Mouse (Mus musculus): Measurements from ENCODE around the gene Sh3rf1. TPM values are rescaled to one million over a fixed set of nuclear protein-coding genes. Genes with fewer than 3 reads are reported as not detected.
A peak's percentile ranks its signal among the peaks of the same experiment; 100 is the strongest.

Gene Sh3rf1
- polyA plus RNA-seq, 1 experiment from 2014 or later: 8.4 TPM

- H3K36me3 ChIP-seq: no peaks in the 10 kb centered on the region
- H3K27me3 ChIP-seq (ENCODE audit: insufficient read depth, poor library complexity, severe bottlenecking): no peaks in the 10 kb centered on the region
- 0 out of 2 replicates have a peak overlapping the region, but pooled peaks have one; percentile 29 for H3K27ac ChIP-seq
- WGBS: 67% methylated on average over 20 of the region's 20 CpGs
- no peaks in the 10 kb centered on the region for H3K9me3 ChIP-seq
- H3K4me1 ChIP-seq: peaks cover 14% of the 10 kb centered on the region
- no peak for DNase-seq (ENCODE audit: low spot score)
- no peak overlapping the region for H3K4me3 ChIP-seq
Observed at GRCm38 (mm10) chr8:61309530-61310402, 86.1 kb downstream of the Sh3rf1 start.

- Histone ChIP-seq H3K9me3 (no peaks in the 10 kb centered on the region), H3K4me1 (peaks cover 14% of the 10 kb centered on the region), H3K27ac (no peak overlapping the region), H3K36me3 (no peaks in the 10 kb centered on the region), H3K27me3 (ENCODE audit: insufficient read depth, poor library complexity, severe bottlenecking) (no peaks in the 10 kb centered on the region), H3K4me3 (no peak overlapping the region)
- WGBS: 62% methylated on average over 9 of the region's 9 CpGs
- DNase-seq (ENCODE audit: low spot score): no peak
Observed at GRCm38 (mm10) chr8:61310403-61310871, 86.8 kb downstream of the Sh3rf1 start.

- DNase-seq (ENCODE audit: low spot score): no peak
- WGBS: 78% methylated on average over 7 of the region's 7 CpGs
- Histone ChIP-seq H3K36me3 (no peaks in the 10 kb centered on the region), H3K27me3 (ENCODE audit: insufficient read depth, poor library complexity, severe bottlenecking) (no peaks in the 10 kb centered on the region), H3K27ac (no peak overlapping the region), H3K4me1 (peaks cover 14% of the 10 kb centered on the region), H3K9me3 (no peaks in the 10 kb centered on the region), H3K4me3 (no peak overlapping the region)
Observed at GRCm38 (mm10) chr8:61313016-61313415, 89.3 kb downstream of the Sh3rf1 start.

- 73% methylated on average over 10 of the region's 10 CpGs for WGBS
- Histone ChIP-seq H3K27me3 (ENCODE audit: insufficient read depth, poor library complexity, severe bottlenecking) (no peaks in the 10 kb centered on the region), H3K9me3 (no peaks in the 10 kb centered on the region), H3K4me3 (no peak overlapping the region), H3K36me3 (no peaks in the 10 kb centered on the region), H3K27ac (no peak overlapping the region), H3K4me1 (peaks cover 3% of the 10 kb centered on the region; the same call in 1 of the 2 replicates)
- no peak for DNase-seq (ENCODE audit: low spot score)
Observed at GRCm38 (mm10) chr8:61316012-61316767, 92.5 kb downstream of the Sh3rf1 start.

GRCm38 (mm10) chr8:61316813-61317534 lies 93.3 kb downstream of the Sh3rf1 start:
- Histone ChIP-seq H3K9me3 (no peaks in the 10 kb centered on the region), H3K4me1 (no peaks in the 10 kb centered on the region), H3K27me3 (ENCODE audit: insufficient read depth, poor library complexity, severe bottlenecking) (no peaks in the 10 kb centered on the region), H3K4me3 (no peak overlapping the region), H3K36me3 (no peaks in the 10 kb centered on the region), H3K27ac (no peak overlapping the region)
- WGBS: 82% methylated on average over 10 of the region's 10 CpGs
- no peak for DNase-seq (ENCODE audit: low spot score)

GRCm38 (mm10) chr8:61317535-61318136 lies 94.0 kb downstream of the Sh3rf1 start:
- Histone ChIP-seq H3K9me3 (no peaks in the 10 kb centered on the region), H3K4me1 (peaks cover 5% of the 10 kb centered on the region), H3K27ac (no peak overlapping the region), H3K27me3 (ENCODE audit: insufficient read depth, poor library complexity, severe bottlenecking) (no peaks in the 10 kb centered on the region), H3K4me3 (no peak overlapping the region), H3K36me3 (no peaks in the 10 kb centered on the region)
- 63% methylated on average over 6 of the region's 6 CpGs for WGBS
- no peak for DNase-seq (ENCODE audit: low spot score)

GRCm38 (mm10) chr8:61321216-61321615 lies 97.5 kb downstream of the Sh3rf1 start:
- peaks cover 9% of the 10 kb centered on the region for H3K4me1 ChIP-seq
- no peaks in the 10 kb centered on the region for H3K27me3 ChIP-seq (ENCODE audit: insufficient read depth, poor library complexity, severe bottlenecking)
- no peak overlapping the region for H3K4me3 ChIP-seq
- no peak overlapping the region for H3K27ac ChIP-seq
- DNase-seq (ENCODE audit: low spot score): no peak
- no peaks in the 10 kb centered on the region for H3K9me3 ChIP-seq
- WGBS: 79% methylated on average over 3 of the region's 3 CpGs
- no peaks in the 10 kb centered on the region for H3K36me3 ChIP-seq

GRCm38 (mm10) chr8:61321780-61322179 lies 98.1 kb downstream of the Sh3rf1 start:
- Histone ChIP-seq H3K4me3 (no peak overlapping the region), H3K27ac (no peak overlapping the region), H3K36me3 (no peaks in the 10 kb centered on the region), H3K4me1 (peaks cover 9% of the 10 kb centered on the region), H3K9me3 (no peaks in the 10 kb centered on the region), H3K27me3 (ENCODE audit: insufficient read depth, poor library complexity, severe bottlenecking) (no peaks in the 10 kb centered on the region)
- DNase-seq (ENCODE audit: low spot score): no peak
- WGBS: 82% methylated on average over 5 of the region's 5 CpGs

- WGBS: 66% methylated on average over 8 of the region's 8 CpGs
- no peak for DNase-seq (ENCODE audit: low spot score)
Observed at GRCm38 (mm10) chr8:61322462-61322861, 98.8 kb downstream of the Sh3rf1 start.

GRCm38 (mm10) chr8:61324363-61324914 lies 100.8 kb downstream of the Sh3rf1 start:
- Histone ChIP-seq H3K9me3 (no peaks in the 10 kb centered on the region), H3K4me3 (no peak overlapping the region), H3K36me3 (peaks cover 4% of the 10 kb centered on the region), H3K27ac (no peak overlapping the region), H3K27me3 (ENCODE audit: insufficient read depth, poor library complexity, severe bottlenecking) (no peaks in the 10 kb centered on the region), H3K4me1 (peaks cover 9% of the 10 kb centered on the region)
- 67% methylated on average over 10 of the region's 10 CpGs for WGBS
- no peak for DNase-seq (ENCODE audit: low spot score)

More at GRCm38 (mm10) chr8:61322462-61322861, 98.8 kb downstream of the Sh3rf1 start:
- H3K9me3 ChIP-seq: no peaks in the 10 kb centered on the region
- peaks cover 9% of the 10 kb centered on the region for H3K4me1 ChIP-seq
- no peak overlapping the region for H3K27ac ChIP-seq
- H3K4me3 ChIP-seq: no peak overlapping the region
- H3K36me3 ChIP-seq: no peaks in the 10 kb centered on the region
- no peaks in the 10 kb centered on the region for H3K27me3 ChIP-seq (ENCODE audit: insufficient read depth, poor library complexity, severe bottlenecking)

- no peak overlapping the region for H3K27ac ChIP-seq
- H3K4me1 ChIP-seq: peaks cover 9% of the 10 kb centered on the region
- peaks cover 4% of the 10 kb centered on the region for H3K36me3 ChIP-seq
- H3K27me3 ChIP-seq (ENCODE audit: insufficient read depth, poor library complexity, severe bottlenecking): no peaks in the 10 kb centered on the region
- H3K4me3 ChIP-seq: no peak overlapping the region
- H3K9me3 ChIP-seq: no peaks in the 10 kb centered on the region
- WGBS: 89% methylated on average over 16 of the region's 16 CpGs
- no peak for DNase-seq (ENCODE audit: low spot score)
Observed at GRCm38 (mm10) chr8:61325014-61325715, 101.5 kb downstream of the Sh3rf1 start.

Data from heart, embryonic 10.5 days (tissue).